Mouse (Mus musculus): ENCODE measurements around the gene Calr3.

The Calr3 gene

DNA sequence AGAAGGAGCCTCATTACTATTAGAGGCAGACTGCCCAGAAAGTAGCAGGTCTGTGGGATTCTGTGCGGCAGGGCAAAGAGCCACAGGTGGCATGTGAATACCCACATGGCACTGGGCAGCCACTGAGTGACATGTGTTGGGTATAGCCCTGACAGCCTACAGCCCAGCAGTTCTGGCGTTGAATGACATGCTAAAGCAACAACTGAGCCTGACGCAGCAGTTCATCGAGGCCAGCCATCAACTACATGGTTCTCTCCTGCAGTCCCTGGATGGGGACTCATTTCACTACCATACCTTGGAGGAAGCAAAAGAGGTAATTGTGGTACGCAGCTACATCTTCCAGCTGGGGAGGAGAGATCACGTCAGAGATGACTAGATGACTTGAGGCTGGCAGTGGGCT is 14.8 kb upstream of the Calr3 start:
- no peak for DNase-seq (ENCODE audit: low read depth, low spot score)
- H3K27me3 ChIP-seq (ENCODE audit: control insufficient read depth, insufficient read depth, low read length, poor library complexity, severe bottlenecking): no peaks in the 10 kb centered on the region
- H3K36me3 ChIP-seq (ENCODE audit: control insufficient read depth, insufficient read depth, low read length, poor library complexity, severe bottlenecking): peaks cover 21% of the 10 kb centered on the region

- Histone ChIP-seq H3K36me3 (ENCODE audit: control insufficient read depth, insufficient read depth, low read length, poor library complexity, severe bottlenecking) (peaks cover 19% of the 10 kb centered on the region), H3K27me3 (ENCODE audit: control insufficient read depth, insufficient read depth, low read length, poor library complexity, severe bottlenecking) (no peaks in the 10 kb centered on the region)
- no peak for DNase-seq (ENCODE audit: low read depth, low spot score)
These were observed 14.1 kb upstream of the Calr3 start for GRCm38 (mm10) chr8:72457806-72458205.

GRCm38 (mm10) chr8:72455317-72455716 is 11.6 kb upstream of the Calr3 start:
- no peak for DNase-seq (ENCODE audit: low read depth, low spot score)
- H3K36me3 ChIP-seq (ENCODE audit: control insufficient read depth, insufficient read depth, low read length, poor library complexity, severe bottlenecking): peaks cover 18% of the 10 kb centered on the region; the same call in 1 of the 2 replicates

GRCm38 (mm10) chr8:72453904-72454303 is 10.2 kb upstream of the Calr3 start:
- DNase-seq (ENCODE audit: low read depth, low spot score): no peak
- H3K36me3 ChIP-seq (ENCODE audit: control insufficient read depth, insufficient read depth, low read length, poor library complexity, severe bottlenecking): peaks cover 19% of the 10 kb centered on the region; the same call in 1 of the 2 replicates
- no peaks in the 10 kb centered on the region for H3K27me3 ChIP-seq (ENCODE audit: control insufficient read depth, insufficient read depth, low read length, poor library complexity, severe bottlenecking)

More at GRCm38 (mm10) chr8:72455317-72455716, 11.6 kb upstream of the Calr3 start:
- no peaks in the 10 kb centered on the region for H3K27me3 ChIP-seq (ENCODE audit: control insufficient read depth, insufficient read depth, low read length, poor library complexity, severe bottlenecking)

DNA sequence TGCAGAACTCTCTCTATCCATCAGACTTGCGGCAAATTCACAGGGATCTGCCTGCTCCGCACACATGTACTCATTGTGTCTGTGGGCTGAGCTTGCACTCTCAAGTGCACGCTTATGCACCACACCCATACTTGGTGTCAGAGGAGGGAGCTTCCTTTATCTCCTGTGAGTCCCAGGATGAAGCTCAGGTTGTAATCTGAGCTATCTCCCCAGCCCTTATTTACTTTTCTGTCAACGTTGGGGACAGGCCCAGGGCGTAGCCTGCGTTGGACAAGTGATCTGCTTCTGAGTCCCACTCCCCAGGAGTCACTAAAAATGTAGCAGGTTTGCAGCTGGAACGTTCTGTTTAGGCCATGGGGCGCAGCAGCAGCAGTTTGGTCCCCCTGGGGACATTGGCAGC is 7.8 kb upstream of the Calr3 start:
- no peak for DNase-seq (ENCODE audit: low read depth, low spot score)
- Histone ChIP-seq H3K27me3 (ENCODE audit: control insufficient read depth, insufficient read depth, low read length, poor library complexity, severe bottlenecking) (no peaks in the 10 kb centered on the region), H3K36me3 (ENCODE audit: control insufficient read depth, insufficient read depth, low read length, poor library complexity, severe bottlenecking) (peaks cover 17% of the 10 kb centered on the region; the same call in 1 of the 2 replicates)

- no peaks in the 10 kb centered on the region for H3K27me3 ChIP-seq (ENCODE audit: control insufficient read depth, insufficient read depth, low read length, poor library complexity, severe bottlenecking)
- DNase-seq (ENCODE audit: low read depth, low spot score): peak; percentile 90
- H3K36me3 ChIP-seq (ENCODE audit: control insufficient read depth, insufficient read depth, low read length, poor library complexity, severe bottlenecking): peaks cover 1% of the 10 kb centered on the region; the same call in 1 of the 2 replicates
These were observed 1.4 kb upstream of the Calr3 start for GRCm38 (mm10) chr8:72445071-72445470.

DNA sequence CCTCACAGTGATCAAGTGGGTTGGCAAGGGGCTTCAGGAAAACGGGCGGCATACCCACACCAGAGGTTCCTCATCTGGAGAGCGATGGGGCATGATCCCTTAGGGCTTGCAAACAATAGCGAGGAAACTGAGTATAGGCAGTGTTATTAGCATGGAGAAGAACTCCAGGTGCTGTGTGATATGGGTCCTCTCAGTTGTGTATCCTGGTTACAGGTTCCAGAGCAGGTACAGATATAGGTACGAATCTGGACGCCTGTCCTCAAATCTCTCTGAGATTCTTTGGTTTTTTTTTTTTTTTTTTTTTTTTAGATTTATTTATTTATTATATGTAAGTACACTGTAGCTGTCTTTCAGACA is 302 bp upstream of the Calr3 start:
- no peaks in the 10 kb centered on the region; the same call in 1 of the 2 replicates for H3K36me3 ChIP-seq (ENCODE audit: control insufficient read depth, insufficient read depth, low read length, poor library complexity, severe bottlenecking)
- no peak for DNase-seq (ENCODE audit: low read depth, low spot score)
- H3K27me3 ChIP-seq (ENCODE audit: control insufficient read depth, insufficient read depth, low read length, poor library complexity, severe bottlenecking): no peaks in the 10 kb centered on the region

DNA sequence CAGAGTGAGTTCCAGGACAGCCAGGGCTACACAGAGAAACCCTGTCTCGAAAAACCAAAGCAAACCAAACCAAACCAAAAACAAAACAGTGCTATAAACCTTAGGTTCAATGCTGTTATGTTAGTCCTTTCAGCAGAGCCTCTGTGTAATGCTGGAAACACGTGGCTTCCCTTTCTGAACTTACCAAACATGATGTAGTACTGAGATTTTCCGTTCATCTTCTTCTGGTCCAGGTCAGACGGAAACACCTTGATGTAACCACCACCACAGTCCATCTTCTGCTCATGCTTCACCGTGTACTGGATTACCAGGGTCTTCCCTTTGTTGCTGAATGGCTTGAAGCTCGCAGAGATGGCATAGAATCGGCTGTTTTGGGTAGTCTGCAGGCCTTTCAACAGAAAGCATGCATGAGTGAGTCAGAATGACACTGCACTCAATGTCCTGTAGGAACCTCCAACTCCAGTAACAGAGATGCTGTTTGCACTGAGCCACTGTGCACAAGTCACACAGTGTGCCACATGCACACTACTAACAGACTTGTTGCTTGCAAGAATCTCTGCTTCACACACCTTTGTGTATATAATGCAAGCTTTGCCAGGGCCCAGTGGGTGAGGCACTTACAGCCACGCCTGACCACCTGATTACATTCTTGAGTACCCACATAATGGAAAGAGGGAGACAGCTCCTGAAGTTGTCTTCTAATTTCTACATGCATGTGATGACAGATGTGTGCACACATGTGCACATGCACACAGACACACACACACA is 5.2 kb downstream of the Calr3 start:
- H3K36me3 ChIP-seq (ENCODE audit: control insufficient read depth, insufficient read depth, low read length, poor library complexity, severe bottlenecking): no peaks in the 10 kb centered on the region
- DNase-seq (ENCODE audit: low read depth, low spot score): no peak
- H3K27me3 ChIP-seq (ENCODE audit: control insufficient read depth, insufficient read depth, low read length, poor library complexity, severe bottlenecking): no peaks in the 10 kb centered on the region

DNA sequence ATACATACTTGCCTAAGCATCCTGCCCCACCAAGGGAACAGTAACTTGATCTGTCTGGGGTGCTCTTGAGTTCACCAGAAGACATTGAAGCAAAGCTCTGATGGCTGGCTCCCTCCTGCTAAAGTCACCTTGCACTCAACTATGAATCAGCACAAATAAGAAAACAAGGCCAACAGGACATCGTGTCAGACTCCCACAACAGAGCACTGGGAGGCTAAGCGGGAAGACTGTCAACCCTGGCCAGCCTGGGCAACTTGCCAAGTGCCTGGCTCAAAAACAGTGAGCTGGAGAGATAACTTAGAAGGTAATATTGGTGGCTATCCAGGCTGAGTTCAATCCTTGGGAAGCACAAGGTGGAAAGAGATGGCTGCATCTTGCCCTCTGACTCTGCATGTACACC is 8.7 kb downstream of the Calr3 start:
- Histone ChIP-seq H3K36me3 (ENCODE audit: control insufficient read depth, insufficient read depth, low read length, poor library complexity, severe bottlenecking) (no peaks in the 10 kb centered on the region), H3K27me3 (ENCODE audit: control insufficient read depth, insufficient read depth, low read length, poor library complexity, severe bottlenecking) (no peaks in the 10 kb centered on the region)
- no peak for DNase-seq (ENCODE audit: low read depth, low spot score)

- no peaks in the 10 kb centered on the region for H3K36me3 ChIP-seq (ENCODE audit: control insufficient read depth, insufficient read depth, low read length, poor library complexity, severe bottlenecking)
- peak; percentile 76 for DNase-seq (ENCODE audit: low read depth, low spot score)
- no peaks in the 10 kb centered on the region for H3K27me3 ChIP-seq (ENCODE audit: control insufficient read depth, insufficient read depth, low read length, poor library complexity, severe bottlenecking)
These were observed 14.0 kb downstream of the Calr3 start for GRCm38 (mm10) chr8:72429676-72430075.

DNA sequence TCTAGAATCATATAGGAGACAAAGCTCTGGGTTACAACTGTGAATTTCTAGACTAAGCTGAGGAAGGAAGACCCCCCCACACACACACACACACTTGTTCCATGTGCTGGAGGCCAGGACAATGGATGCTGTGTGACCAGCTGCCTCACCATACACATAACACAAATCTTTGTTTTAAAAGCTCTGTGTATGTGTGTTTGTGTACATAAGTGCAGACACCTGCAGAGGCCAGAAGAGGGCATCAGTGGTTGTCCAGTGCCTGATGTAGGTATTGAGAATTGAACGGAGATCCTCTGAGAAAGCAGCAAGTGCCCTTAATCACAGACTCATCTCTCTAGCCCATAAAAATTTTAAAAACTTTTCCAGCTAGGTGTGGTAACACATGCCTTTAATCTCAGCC is 20.7 kb downstream of the Calr3 start:
- Histone ChIP-seq H3K27me3 (ENCODE audit: control insufficient read depth, insufficient read depth, low read length, poor library complexity, severe bottlenecking) (no peaks in the 10 kb centered on the region), H3K36me3 (ENCODE audit: control insufficient read depth, insufficient read depth, low read length, poor library complexity, severe bottlenecking) (no peaks in the 10 kb centered on the region)
- peak; percentile 63 for DNase-seq (ENCODE audit: low read depth, low spot score)

DNA sequence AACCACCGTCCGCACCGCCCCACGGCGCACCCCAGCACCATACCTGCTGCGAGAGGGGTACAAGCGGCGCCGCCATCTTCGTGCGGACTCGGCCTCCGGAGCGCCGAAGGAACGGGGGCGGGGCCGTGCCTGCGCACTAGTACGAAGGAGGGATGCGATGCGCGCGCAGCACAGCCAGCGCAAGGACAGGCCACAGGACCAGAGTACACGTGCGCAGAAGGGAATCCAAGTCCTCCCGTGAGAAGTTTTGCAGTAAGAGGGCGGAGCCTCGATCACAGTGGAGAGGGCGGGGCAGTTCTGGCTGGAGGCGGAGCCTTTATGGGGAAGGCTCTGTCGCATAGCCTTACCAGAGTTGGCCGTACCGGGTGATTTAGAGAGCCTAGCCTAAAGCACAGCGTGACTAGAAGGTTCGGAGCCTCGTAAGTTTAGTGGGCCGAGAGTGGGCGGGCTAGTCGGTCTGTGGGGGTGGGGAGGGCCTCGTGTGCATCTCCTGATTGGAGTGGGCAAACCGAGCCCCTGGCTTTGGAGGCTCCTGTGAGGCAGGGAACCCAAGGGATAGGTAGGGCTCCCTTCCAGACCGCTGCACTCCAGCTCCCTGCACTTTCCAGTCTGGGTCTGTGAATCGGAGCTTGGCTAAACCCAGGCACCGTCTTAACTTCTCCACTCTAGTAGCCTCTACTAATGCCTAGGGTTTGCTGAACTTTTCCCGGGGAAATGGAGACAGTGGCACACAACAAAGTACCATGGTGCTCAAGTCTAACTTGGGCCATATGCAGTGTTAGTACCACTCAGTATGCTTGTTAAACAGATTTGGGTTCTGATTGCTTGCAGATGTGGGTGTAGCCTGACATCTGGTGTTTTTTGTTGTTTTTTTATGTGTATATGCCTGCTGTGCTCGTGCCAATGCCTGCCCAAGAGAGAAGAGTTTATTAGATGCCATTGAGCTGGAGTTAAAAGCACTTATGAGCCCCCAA is 22.0 kb downstream of the Calr3 start, which contains the start of gene Eps15l1:
Eps15l1 (minus strand) TSS at position 99 of the 974 bp plus-strand sequence.
- no peaks in the 10 kb centered on the region for H3K27me3 ChIP-seq (ENCODE audit: control insufficient read depth, insufficient read depth, low read length, poor library complexity, severe bottlenecking)
- peak; percentile 100 for DNase-seq (ENCODE audit: low read depth, low spot score)
- H3K36me3 ChIP-seq (ENCODE audit: control insufficient read depth, insufficient read depth, low read length, poor library complexity, severe bottlenecking): no peaks in the 10 kb centered on the region

- H3K27me3 ChIP-seq (ENCODE audit: control insufficient read depth, insufficient read depth, low read length, poor library complexity, severe bottlenecking): no peaks in the 10 kb centered on the region
- peak; percentile 56 for DNase-seq (ENCODE audit: low read depth, low spot score)
- H3K36me3 ChIP-seq (ENCODE audit: control insufficient read depth, insufficient read depth, low read length, poor library complexity, severe bottlenecking): no peaks in the 10 kb centered on the region
These were observed 22.9 kb downstream of the Calr3 start for GRCm38 (mm10) chr8:72420571-72421361.

- Histone ChIP-seq H3K36me3 (ENCODE audit: control insufficient read depth, insufficient read depth, low read length, poor library complexity, severe bottlenecking) (no peaks in the 10 kb centered on the region), H3K27me3 (ENCODE audit: control insufficient read depth, insufficient read depth, low read length, poor library complexity, severe bottlenecking) (no peaks in the 10 kb centered on the region)
- no peak for DNase-seq (ENCODE audit: low read depth, low spot score)
These were observed 25.6 kb downstream of the Calr3 start for GRCm38 (mm10) chr8:72418073-72418472.

Measured in splenic B cell, adult 2 months (primary cell).